Mouse (Mus musculus): ENCODE data around the gene Tor1aip1. TPM values are rescaled to one million over a fixed set of nuclear protein-coding genes. Genes with fewer than 3 reads are reported as not detected.

Gene Tor1aip1
- total RNA-seq, 2 experiments from 2014 or later = 88.8 to 105 TPM

- no peak for DNase-seq
- intact Hi-C loops (cut with DNase I) = loop anchor here (5.0 kb wide), 1 partner anchor 55 kb away; no protein-coding TSS in a partner anchor
Measured at GRCm38 (mm10) chr1:155972146-155973067, 63.9 kb downstream of the Tor1aip1 start.

Other genes starting within 250 kb of the Tor1aip1 start
- gene Qsox1, start 223.6 kb downstream of the Tor1aip1 start, total RNA-seq (2021) = 10 to 100 TPM; 23.0 to 23.7 TPM
- gene Cep350, start 63.2 kb downstream of the Tor1aip1 start, total RNA-seq (2021) = 10 to 100 TPM; 34.3 to 35.2 TPM
- gene Tor1aip2, start 1.1 kb downstream of the Tor1aip1 start, total RNA-seq (2021) = 10 to 100 TPM; 47.8 to 48.3 TPM
- not detected for gene Fam163a, start 168.5 kb upstream of the Tor1aip1 start, total RNA-seq (2021)

All from gastrocnemius, postnatal 36 days (tissue).